Mouse (Mus musculus): ENCODE data around the gene Nqo2.

Gene Nqo2

DNA sequence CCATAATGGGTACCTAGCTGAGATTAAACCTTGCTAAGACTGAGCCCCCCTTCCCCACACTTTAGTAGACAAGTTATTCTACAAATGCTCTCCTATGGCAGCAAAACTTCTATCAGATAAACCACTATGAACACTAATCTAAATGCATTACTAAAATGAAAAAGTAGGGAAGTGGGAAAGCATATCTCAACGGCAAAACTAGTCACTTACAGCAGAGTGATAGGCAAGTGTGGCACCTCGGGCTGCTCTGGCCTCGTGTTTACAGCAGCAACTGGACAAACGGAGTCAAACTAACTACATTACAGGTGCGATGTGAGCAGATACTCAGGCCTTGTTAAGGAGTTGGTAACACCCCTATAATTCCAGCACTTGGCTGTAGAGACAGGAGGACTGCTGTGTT is 25.1 kb downstream of the Nqo2 start:
- DNase-seq (ENCODE audit: low read depth, low spot score) = no peak

DNA sequence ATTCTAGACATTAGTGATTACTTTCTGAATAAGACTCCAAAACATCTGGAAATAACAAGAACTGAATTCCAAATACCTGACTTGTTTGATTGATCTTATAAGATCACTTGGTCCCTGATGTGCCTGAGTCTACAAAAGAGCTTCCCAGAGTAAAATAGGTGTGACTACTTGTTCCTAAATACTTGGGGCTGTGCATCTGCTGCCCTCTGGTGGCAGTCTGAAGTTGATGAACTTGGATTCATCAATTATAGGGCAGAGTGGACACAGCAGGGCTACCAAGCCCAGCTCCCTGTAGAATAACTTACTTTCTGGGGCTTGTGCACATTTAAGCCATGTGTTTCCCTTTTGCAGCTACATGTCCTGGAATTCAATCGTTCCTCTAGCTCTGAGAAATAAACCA is 30.7 kb downstream of the Nqo2 start:
- peak; percentile 55 for DNase-seq (ENCODE audit: low read depth, low spot score)

DNA sequence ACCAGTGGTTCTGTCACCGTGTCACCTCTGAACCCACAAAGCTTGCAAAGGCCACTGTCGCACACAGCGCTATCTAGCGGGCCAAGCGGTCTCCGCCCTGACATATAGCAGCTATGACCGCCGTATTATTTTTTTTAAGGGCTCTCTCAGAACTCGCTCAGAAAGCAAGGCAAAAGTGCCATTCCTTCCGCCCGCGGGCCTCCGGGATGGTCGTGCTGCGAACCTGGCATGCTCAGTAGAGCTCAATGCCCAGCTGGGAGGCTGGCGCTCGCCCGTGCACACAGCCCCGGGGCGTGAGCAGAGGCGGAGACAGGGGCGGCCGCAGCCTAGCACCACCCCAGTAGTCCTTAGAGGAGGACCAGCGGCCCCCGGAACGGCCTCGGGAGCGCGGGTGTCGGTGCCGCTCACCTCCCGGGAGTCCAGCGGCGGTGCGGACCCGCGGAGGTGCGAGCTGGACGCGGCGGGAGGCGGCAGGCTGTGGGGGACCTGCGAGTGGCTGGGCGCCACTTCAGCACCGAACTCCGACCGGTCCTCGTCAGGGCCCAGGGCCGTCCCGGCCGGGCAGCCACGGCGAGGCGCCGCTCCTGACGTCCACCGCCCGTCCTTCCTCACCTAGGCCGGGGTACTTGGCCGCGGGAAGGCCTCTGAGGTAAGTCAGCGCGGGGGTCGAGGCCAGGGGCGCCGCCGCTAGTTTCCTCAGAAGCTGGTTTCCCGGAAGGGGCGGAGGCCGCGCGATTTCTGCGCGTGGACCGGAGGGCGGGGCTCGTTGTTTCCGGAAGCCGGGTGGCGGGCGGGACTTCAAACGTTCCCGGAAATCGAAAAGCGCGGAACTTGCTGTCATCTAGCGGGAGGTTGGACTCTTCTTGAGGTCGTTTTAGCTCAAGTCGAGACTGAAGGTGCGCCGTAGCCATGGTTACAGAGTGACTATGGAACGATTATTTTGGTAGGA is 37.8 kb downstream of the Nqo2 start, which contains the start of the genes Ripk1 and Serpinb6a:
Gene Ripk1, plus strand, starts transcription at position 306 of the 949 bp plus-strand sequence.
Gene Serpinb6a, minus strand, starts transcription at position 737 of the 949 bp plus-strand sequence.
- peak; percentile 62 for DNase-seq (ENCODE audit: low read depth, low spot score)

DNA sequence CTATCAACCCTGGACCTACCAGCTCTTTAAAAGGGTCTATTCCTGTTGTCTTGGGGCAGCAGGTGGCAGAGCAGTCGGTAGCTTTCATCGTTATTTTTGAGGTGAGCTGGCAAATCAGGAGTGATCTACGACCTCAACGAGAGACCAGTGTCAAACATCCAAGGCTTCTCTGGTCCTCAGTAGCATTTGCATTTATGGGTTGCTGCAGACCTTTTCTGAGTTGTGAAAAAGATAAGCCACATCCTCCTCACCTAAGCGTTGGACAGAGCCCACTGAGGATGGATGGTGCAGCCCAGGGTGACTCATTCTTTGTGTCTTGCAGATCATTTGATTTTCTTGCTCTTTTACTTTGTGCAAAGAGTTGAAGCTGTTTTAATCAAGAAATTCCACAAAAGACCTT is 38.6 kb downstream of the Nqo2 start:
- no peak for DNase-seq (ENCODE audit: low read depth, low spot score)

DNA sequence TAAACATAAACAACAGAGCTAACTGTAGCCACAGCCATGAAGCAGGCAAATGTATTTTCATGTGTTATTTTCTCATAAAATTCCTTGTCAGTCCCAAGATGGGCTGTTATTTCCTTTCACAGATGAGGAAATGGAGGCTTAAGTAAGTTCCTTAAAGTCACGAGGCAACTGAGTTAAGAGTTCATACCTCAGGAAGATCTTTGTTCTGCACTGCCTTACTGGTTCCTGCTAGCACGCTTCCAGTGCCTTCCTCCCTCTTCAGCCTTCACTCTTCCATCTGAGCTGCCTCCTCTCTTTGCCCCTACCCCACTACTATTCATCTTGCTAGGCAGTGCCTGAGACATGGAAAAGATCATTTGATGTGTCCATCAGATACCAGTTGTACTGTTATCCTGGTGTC is 42.7 kb downstream of the Nqo2 start:
- DNase-seq (ENCODE audit: low read depth, low spot score) = no peak

DNA sequence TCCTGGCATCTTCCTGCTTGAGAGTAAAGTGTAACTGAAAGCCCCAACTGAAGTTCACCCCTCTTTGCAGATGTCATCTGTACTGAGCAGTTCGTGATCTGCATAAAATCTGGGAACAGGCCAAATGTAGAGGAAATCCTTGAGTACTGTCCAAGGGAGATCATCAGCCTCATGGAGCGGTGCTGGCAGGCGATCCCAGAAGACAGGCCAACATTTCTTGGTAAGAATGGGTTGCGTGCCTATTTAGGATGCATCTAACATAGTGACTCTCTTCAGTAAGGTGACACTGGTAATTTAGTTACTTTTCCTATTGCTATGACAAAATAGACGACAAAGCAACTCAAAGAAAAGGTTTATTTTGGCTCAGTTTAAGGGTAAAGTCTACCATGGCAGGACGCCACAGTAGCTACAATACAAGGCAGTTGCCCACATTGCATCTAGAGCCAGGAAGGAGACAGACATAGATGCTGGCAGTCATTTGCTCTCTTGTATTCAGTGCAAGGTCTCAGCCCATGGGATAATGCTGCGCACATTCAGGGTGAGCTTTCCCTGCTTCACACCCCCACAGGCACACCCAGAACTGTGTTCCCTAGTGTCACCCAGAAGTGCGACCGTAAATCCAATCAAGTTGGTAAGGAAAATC is 52.6 kb downstream of the Nqo2 start:
- DNase-seq (ENCODE audit: low read depth, low spot score) = no peak

DNA sequence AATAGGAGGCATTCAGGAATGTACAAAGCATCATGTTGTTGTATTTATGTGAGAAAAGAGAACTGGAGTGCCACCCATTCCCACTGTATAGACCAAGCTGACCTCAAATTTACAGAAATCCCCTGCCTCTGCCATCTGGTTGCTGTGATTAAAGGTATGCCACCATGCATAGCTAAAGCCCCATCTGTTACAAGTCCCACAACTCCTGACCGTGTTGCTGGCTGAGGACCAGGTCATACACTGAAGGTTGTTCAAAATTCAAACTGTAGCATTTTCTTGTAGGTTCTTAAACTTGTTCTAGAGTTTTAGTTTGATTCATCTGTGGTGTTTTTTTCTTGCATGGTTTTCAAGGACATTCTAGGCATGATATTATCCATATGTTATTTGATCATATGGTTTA is 54.0 kb downstream of the Nqo2 start:
- no peak for DNase-seq (ENCODE audit: low read depth, low spot score)

DNA sequence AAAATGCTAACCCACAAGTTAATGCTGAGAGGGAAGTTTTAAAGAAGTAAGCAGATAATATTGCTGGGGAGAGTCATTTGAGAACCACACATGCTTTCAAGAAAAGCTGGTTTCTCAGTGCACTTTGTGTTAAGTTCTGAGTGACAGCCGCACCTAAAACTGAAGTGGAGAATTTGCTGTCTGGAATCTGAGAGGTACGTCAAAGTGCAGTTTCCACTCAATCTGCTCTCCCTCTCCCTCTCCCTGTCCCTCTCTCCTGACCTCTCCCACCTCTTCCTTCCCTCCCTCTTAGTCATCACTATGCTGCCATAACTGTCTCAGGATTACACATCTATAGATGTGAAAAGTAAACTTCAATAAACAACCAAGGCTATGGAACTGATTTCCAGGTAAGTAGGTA is 57.5 kb downstream of the Nqo2 start:
- no peak for DNase-seq (ENCODE audit: low read depth, low spot score)

DNA sequence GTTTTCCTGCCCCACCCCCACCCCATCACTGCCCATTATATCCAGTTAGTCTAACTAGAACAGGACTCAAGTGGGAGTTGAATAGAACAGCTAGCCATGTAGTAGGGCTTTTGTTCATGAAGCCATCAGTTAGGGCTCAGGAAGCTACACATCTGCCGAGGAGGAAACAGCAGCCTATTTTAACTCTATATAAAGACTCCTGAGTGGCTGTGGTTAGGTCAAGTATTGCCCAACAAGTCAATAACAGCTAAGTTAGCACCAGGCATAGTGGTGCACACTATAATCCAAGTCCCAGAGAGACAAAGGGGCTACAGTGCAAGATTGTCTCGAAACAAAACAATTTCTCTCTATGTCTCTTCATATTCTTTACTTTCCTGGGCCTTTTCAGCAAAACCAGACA is 67.6 kb downstream of the Nqo2 start:
- no peak for DNase-seq (ENCODE audit: low read depth, low spot score)

DNA sequence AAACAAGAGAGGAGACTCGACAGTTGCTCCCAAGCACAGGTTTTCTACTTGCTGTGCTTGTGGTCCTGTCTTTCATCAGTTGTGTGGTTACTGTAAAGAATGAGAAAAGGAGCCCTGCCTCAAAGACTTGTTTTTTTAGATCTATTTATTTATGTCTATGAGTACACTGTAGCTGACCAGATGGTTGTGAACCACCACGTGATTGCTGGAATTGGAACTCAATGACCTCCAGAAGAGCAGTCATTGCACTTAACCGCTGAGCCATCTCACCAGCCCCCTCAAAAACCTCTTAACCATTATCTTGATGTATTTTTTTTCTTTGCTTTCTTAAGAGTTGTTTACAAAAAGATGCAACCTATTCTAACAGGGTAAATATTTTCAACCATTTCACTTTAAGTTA is 70.9 kb downstream of the Nqo2 start:
- no peak for DNase-seq (ENCODE audit: low read depth, low spot score)

DNA sequence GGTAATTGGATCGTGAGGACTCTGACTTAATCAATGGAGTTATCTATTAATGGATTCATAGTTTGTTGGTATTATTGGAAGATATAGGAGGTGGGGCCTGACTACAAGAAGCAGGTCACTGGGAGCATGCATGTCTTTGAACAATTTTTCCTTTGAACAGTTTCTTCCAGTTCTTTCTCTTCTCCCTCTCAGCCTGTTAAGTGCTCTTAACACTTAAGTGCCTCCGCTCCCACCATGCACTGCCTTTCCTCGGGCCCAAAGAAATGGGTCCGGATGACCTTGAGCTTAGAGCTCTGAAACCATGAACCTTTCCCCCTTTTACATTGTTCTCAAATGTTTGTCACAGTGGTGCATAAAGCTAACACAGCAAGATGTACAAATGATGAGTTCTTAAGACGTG is 72.2 kb downstream of the Nqo2 start:
- DNase-seq (ENCODE audit: low read depth, low spot score) = no peak

DNA sequence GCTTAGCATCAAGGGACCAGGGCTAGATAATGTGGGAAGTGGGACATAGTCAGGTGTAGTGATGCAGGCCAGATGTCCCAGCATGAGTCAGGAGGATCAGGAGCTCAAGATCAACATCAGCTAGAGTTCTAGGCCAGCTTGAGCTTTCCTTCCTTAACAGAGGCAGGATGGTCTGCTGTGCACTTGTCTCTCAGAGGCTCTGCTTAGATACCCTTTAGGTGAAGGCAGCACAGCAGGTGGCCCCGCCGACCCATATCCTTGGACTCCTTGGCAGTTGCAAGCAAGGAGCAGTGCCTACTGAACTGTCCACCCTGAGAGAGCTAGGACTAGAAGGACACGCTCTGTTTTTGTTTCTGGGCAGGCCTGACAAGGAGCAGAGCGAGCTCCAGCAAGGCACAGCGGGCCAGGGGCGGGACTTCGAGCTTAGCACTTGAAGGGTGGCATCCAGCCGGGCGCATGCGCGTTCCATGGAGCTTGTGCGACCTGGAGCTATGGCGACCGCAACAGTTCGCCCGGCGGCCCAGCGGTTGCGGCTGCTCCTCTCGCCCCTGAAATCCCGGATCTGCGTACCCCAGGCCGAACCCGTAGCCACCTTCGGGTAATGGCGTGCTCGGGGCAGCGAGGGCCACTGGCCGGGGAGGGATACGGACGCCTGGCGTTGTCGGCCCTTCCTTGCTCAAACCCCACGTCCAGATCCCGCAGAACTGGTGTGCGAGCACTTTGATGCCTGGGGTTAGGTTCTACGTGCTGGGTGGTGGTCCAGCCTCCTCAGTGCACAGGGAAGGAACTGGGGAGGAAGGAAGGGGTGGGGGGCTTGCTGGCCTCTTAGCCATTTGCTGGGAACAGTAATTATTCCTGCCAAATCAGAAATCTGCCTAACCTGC is 72.9 kb downstream of the Nqo2 start, which contains the start of gene Bphl:
Gene Bphl, plus strand, starts transcription at position 426 of the 884 bp plus-strand sequence.
- DNase-seq (ENCODE audit: low read depth, low spot score) = peak; percentile 83

DNA sequence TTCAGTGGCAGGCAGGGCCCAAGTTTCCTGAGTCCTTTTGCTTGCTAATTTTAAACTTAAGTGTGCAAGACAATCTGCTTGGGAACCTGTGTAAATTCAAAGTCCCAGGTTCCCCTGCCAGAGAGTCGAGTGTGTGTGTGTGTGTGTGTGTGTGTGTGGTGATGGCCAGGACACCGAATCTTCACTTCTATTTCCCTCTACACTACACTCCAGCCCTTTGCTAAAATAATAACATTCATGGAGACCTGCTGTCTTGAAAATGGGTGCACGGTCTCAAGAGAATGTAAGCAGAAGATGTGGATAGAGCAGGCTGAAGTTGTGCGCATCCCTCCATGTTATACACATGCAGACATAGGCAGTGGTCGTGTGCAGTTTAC is 73.6 kb downstream of the Nqo2 start:
- DNase-seq (ENCODE audit: low read depth, low spot score) = no peak
